Mouse (Mus musculus): ENCODE results near the gene Mrps10. TPM values are rescaled to one million over a fixed set of nuclear protein-coding genes. Genes with fewer than 3 reads are reported as not detected.

Mrps10 gene
- polyA plus RNA-seq, 2 experiments = 51.3 to 76.0 TPM

- H3K27me3 ChIP-seq (ENCODE audit: control insufficient read depth, insufficient read depth, low read length) = peaks cover 8% of the 10 kb centered on the region; the same call in 1 of the 2 replicates
- H3K4me2 ChIP-seq (replicated peaks; ENCODE audit: low read depth, low read length, severe bottlenecking) = no peak overlapping the region
- H3K4me1 ChIP-seq (ENCODE audit: control insufficient read depth, insufficient read depth, low read length) = no peaks in the 10 kb centered on the region
- DNase-seq (ENCODE audit: low spot score) = no peak
- H3K27ac ChIP-seq (replicated peaks; ENCODE audit: low read depth, low read length) = no peak overlapping the region
- H3K36me3 ChIP-seq (ENCODE audit: control insufficient read depth, insufficient read depth, low read length) = no peaks in the 10 kb centered on the region
- no peak for TF ChIP-seq POLR2A (IDR thresholded peaks at IDR 0.05; ENCODE audit: borderline replicate concordance, extremely low read depth, insufficient read depth, insufficient read length)
- no peak for ATAC-seq (ENCODE audit: low FRiP score, low read depth)
- no peak overlapping the region for H3K4me3 ChIP-seq (replicated peaks; ENCODE audit: low read length)
- H3K9ac ChIP-seq (ENCODE audit: low read depth, low read length, severe bottlenecking) = no peak overlapping the region
- 75% methylated on average over 5 of the region's 5 CpGs for WGBS
- no peaks in the 10 kb centered on the region for H3K9me3 ChIP-seq (ENCODE audit: control insufficient read depth, low read length)
Measured at GRCm38 (mm10) chr17:47430815-47431214, 62.1 kb downstream of the Mrps10 start.

Other genes starting within 250 kb of the Mrps10 start
- gene Guca1b, start 16.5 kb downstream of the Mrps10 start, polyA plus RNA-seq (2012; rRNA removed) = 1.2 and 1.3 TPM in 2 replicates
- gene Guca1b, start 16.5 kb downstream of the Mrps10 start, polyA plus RNA-seq (2014; fragmentation: Nextera tagmentation; extraction: Ambion mirVana) = 0.30 and 0.44 TPM in 2 replicates
- 2.5 and 3.9 TPM in 2 replicates for gene Guca1a, start 31.7 kb downstream of the Mrps10 start, polyA plus RNA-seq (2012; rRNA removed)
- gene Guca1a, start 31.7 kb downstream of the Mrps10 start, polyA plus RNA-seq (2014; fragmentation: Nextera tagmentation; extraction: Ambion mirVana) = 6.0 and 6.4 TPM in 2 replicates
- 3.0 and 3.4 TPM in 2 replicates for gene AI661453, start 67.7 kb downstream of the Mrps10 start, polyA plus RNA-seq (2012; rRNA removed)
- gene AI661453, start 67.7 kb downstream of the Mrps10 start, polyA plus RNA-seq (2014; fragmentation: Nextera tagmentation; extraction: Ambion mirVana) = 2.6 and 2.7 TPM in 2 replicates
- gene 1700001C19Rik, start 68.5 kb downstream of the Mrps10 start, polyA plus RNA-seq (2012; rRNA removed) = 0.25 and 0.82 TPM in 2 replicates
- gene 1700001C19Rik, start 68.5 kb downstream of the Mrps10 start, polyA plus RNA-seq (2014; fragmentation: Nextera tagmentation; extraction: Ambion mirVana) = 0.50 and 0.68 TPM in 2 replicates
- 46.4 and 52.2 TPM in 2 replicates for gene Taf8, start 133.4 kb downstream of the Mrps10 start, polyA plus RNA-seq (2012; rRNA removed)
- 26.3 and 29.2 TPM in 2 replicates for gene Taf8, start 133.4 kb downstream of the Mrps10 start, polyA plus RNA-seq (2014; fragmentation: Nextera tagmentation; extraction: Ambion mirVana)
- gene Ccnd3, start 136.2 kb downstream of the Mrps10 start, polyA plus RNA-seq (2012; rRNA removed) = 349 and 415 TPM in 2 replicates
- gene Ccnd3, start 136.2 kb downstream of the Mrps10 start, polyA plus RNA-seq (2014; fragmentation: Nextera tagmentation; extraction: Ambion mirVana) = 513 and 520 TPM in 2 replicates
- 19.5 and 20.4 TPM in 2 replicates for gene Bysl, start 242.6 kb downstream of the Mrps10 start, polyA plus RNA-seq (2012; rRNA removed)
- gene Bysl, start 242.6 kb downstream of the Mrps10 start, polyA plus RNA-seq (2014; fragmentation: Nextera tagmentation; extraction: Ambion mirVana) = 20.6 and 24.0 TPM in 2 replicates
- 59.5 and 64.7 TPM in 2 replicates for gene Med20, start 242.7 kb downstream of the Mrps10 start, polyA plus RNA-seq (2012; rRNA removed)
- gene Med20, start 242.7 kb downstream of the Mrps10 start, polyA plus RNA-seq (2014; fragmentation: Nextera tagmentation; extraction: Ambion mirVana) = 50.6 and 55.0 TPM in 2 replicates
- gene Gm20517, start 242.7 kb downstream of the Mrps10 start, polyA plus RNA-seq (2012; rRNA removed) = 1.3 and 1.4 TPM in 2 replicates
- 0.72 and 1.4 TPM in 2 replicates for gene Gm20517, start 242.7 kb downstream of the Mrps10 start, polyA plus RNA-seq (2014; fragmentation: Nextera tagmentation; extraction: Ambion mirVana)